Mouse (Mus musculus): ENCODE data around the gene Hmgb2. TPM values are rescaled to one million over a fixed set of nuclear protein-coding genes. Genes with fewer than 3 reads are reported as not detected.

Hmgb2 gene
- polyA plus RNA-seq, 1 experiment: 168 TPM

- no peak for TF ChIP-seq GATA1 (IDR thresholded peaks at IDR 0.05; ENCODE audit: low read length)
Observed at GRCm38 (mm10) chr8:57534495-57534894, 22.8 kb downstream of the Hmgb2 start.

- TF ChIP-seq GATA1 (IDR thresholded peaks at IDR 0.05; ENCODE audit: low read length): no peak
Observed at GRCm38 (mm10) chr8:57536167-57536566, 24.5 kb downstream of the Hmgb2 start.

GRCm38 (mm10) chr8:57538601-57539000 lies 26.9 kb downstream of the Hmgb2 start:
- no peak for TF ChIP-seq GATA1 (IDR thresholded peaks at IDR 0.05; ENCODE audit: low read length)

- TF ChIP-seq GATA1 (IDR thresholded peaks at IDR 0.05; ENCODE audit: low read length): no peak
Observed at GRCm38 (mm10) chr8:57540110-57540838, 28.6 kb downstream of the Hmgb2 start.

GRCm38 (mm10) chr8:57540951-57541350 lies 29.2 kb downstream of the Hmgb2 start:
- no peak for TF ChIP-seq GATA1 (IDR thresholded peaks at IDR 0.05; ENCODE audit: low read length)

GRCm38 (mm10) chr8:57541405-57541804 lies 29.7 kb downstream of the Hmgb2 start:
- no peak for TF ChIP-seq GATA1 (IDR thresholded peaks at IDR 0.05; ENCODE audit: low read length)

GRCm38 (mm10) chr8:57546401-57546800 lies 34.7 kb downstream of the Hmgb2 start:
- TF ChIP-seq GATA1 (IDR thresholded peaks at IDR 0.05; ENCODE audit: low read length): no peak

GRCm38 (mm10) chr8:57546834-57547233 lies 35.1 kb downstream of the Hmgb2 start:
- TF ChIP-seq GATA1 (IDR thresholded peaks at IDR 0.05; ENCODE audit: low read length): no peak

- TF ChIP-seq GATA1 (IDR thresholded peaks at IDR 0.05; ENCODE audit: low read length): no peak
Observed at GRCm38 (mm10) chr8:57547581-57547980, 35.9 kb downstream of the Hmgb2 start.

- no peak for TF ChIP-seq GATA1 (IDR thresholded peaks at IDR 0.05; ENCODE audit: low read length)
Observed at GRCm38 (mm10) chr8:57552102-57553032, 40.7 kb downstream of the Hmgb2 start.

GRCm38 (mm10) chr8:57560926-57561325 lies 49.2 kb downstream of the Hmgb2 start:
- no peak for TF ChIP-seq GATA1 (IDR thresholded peaks at IDR 0.05; ENCODE audit: low read length)

- TF ChIP-seq GATA1 (IDR thresholded peaks at IDR 0.05; ENCODE audit: low read length): no peak
Observed at GRCm38 (mm10) chr8:57562741-57563140, 51.0 kb downstream of the Hmgb2 start.

- no peak for TF ChIP-seq GATA1 (IDR thresholded peaks at IDR 0.05; ENCODE audit: low read length)
Observed at GRCm38 (mm10) chr8:57563726-57564125, 52.0 kb downstream of the Hmgb2 start.

- no peak for TF ChIP-seq GATA1 (IDR thresholded peaks at IDR 0.05; ENCODE audit: low read length)
Observed at GRCm38 (mm10) chr8:57565039-57565438, 53.3 kb downstream of the Hmgb2 start.

Other genes starting within 250 kb of the Hmgb2 start
- not detected in 2 replicates for gene Hand2, start 190.9 kb upstream of the Hmgb2 start, polyA plus RNA-seq (2012)
- gene Scrg1, start 56.0 kb upstream of the Hmgb2 start, polyA plus RNA-seq (2012): not detected in 2 replicates
- 38.5 and 53.1 TPM in 2 replicates for gene Sap30, start 24.0 kb upstream of the Hmgb2 start, polyA plus RNA-seq (2012)
- 1.6 and 2.4 TPM in 2 replicates for gene Galnt7, start 141.1 kb downstream of the Hmgb2 start, polyA plus RNA-seq (2012)